Mouse (Mus musculus): ENCODE measurements around the gene Banp. TPM values are rescaled to one million over a fixed set of nuclear protein-coding genes. Genes with fewer than 3 reads are reported as not detected.

Banp gene
- polyA plus RNA-seq, 1 experiment from 2014 or later = 60.9 TPM

DNA sequence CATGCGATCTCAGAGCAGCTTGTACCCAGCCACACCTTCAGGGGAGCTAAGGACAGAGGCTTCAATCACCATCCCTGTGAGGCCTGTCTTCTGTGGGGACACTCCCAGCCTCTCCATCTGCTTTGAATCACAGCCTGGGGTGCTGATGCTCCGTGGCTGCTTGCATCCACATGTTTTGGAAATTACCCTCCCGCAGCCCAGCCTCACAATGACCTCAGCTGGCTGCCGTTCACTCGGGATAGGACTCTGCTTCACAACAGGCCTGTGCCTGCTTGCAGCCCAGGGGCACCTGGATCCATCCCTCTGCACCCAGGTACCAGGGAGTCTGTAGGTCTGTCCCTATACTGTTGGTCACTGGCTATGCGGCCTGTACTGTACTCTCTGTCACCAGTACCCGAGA, 114.8 kb downstream of the Banp start:
- no peak overlapping the region for H3K9ac ChIP-seq
- no peaks in the 10 kb centered on the region for H3K9me3 ChIP-seq (replicated peaks)
- no peaks in the 10 kb centered on the region for H3K27me3 ChIP-seq
- H3K4me1 ChIP-seq = no peaks in the 10 kb centered on the region
- ATAC-seq = no peak
- H3K4me2 ChIP-seq = no peak overlapping the region
- WGBS = 82% methylated on average over 7 of the region's 7 CpGs
- H3K4me3 ChIP-seq = no peak overlapping the region
- H3K27ac ChIP-seq = no peak overlapping the region
- no peaks in the 10 kb centered on the region for H3K36me3 ChIP-seq (ENCODE audit: poor library complexity, severe bottlenecking)

DNA sequence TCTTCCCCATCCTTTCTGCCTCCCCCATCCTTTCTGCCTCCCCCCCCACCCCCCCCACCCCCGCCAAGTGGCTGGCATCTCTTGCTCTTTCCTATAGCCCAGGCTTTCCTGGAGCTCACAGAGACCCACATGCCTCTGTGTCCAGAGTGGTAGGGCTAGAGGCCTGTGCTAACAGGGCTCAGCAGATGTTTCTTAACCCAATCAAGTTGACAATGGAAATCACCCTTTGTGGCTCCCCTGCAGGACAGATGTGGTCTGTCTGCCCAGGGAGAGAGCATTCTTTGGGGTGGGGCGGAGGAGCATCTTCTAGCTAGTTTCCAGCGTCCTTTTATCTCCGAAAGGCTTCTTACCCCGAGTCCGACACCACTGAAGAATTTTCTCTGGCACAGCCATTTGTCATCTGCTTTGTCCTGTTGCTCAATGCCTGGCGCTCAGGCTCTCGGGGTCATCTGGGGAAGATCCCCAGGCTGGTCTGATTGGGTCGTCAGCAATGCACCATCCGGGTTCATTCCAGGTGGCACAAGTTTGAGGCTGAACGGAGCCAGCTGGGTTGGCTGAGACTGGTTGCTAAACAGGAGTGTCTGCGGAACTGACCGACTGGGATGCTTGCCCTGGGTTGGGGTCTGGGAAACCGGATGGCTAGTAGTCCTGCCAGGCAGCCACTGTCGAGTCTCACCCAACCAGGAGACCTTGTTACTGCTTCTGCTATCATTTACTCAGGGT, 118.4 kb downstream of the Banp start:
- Histone ChIP-seq H3K9me3 (replicated peaks) (no peaks in the 10 kb centered on the region), H3K9ac (no peak overlapping the region), H3K4me1 (no peaks in the 10 kb centered on the region), H3K4me2 (no peak overlapping the region), H3K4me3 (no peak overlapping the region), H3K36me3 (ENCODE audit: poor library complexity, severe bottlenecking) (no peaks in the 10 kb centered on the region), H3K27ac (no peak overlapping the region), H3K27me3 (no peaks in the 10 kb centered on the region)
- no peak for ATAC-seq
- 77% methylated on average over 15 of the region's 15 CpGs for WGBS

DNA sequence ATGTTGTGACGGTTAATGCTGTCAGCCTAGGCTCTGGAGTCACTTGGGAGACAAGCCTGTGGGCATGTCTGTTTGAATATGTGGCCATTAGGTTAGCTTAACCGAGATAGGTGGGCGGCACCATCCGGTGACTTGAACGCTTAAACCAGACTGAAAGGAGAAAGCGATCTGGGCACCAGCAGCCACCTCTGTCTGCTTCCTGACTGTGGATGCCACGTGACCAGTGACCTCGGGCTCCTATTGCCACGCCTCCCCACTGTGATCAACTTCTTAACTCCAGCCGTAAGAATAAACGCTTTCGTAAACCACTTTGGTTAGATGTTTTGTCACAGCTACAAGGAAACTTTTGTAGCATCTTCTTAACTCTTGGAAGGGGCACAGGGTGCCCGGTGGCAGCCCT, 119.1 kb downstream of the Banp start:
- no peak overlapping the region for H3K9ac ChIP-seq
- H3K4me2 ChIP-seq = no peak overlapping the region
- H3K27ac ChIP-seq = no peak overlapping the region
- H3K4me1 ChIP-seq = no peaks in the 10 kb centered on the region
- no peaks in the 10 kb centered on the region for H3K27me3 ChIP-seq
- no peak overlapping the region for H3K4me3 ChIP-seq
- WGBS = 83% methylated on average over 13 of the region's 13 CpGs
- no peaks in the 10 kb centered on the region for H3K9me3 ChIP-seq (replicated peaks)
- ATAC-seq = no peak
- no peaks in the 10 kb centered on the region for H3K36me3 ChIP-seq (ENCODE audit: poor library complexity, severe bottlenecking)

DNA sequence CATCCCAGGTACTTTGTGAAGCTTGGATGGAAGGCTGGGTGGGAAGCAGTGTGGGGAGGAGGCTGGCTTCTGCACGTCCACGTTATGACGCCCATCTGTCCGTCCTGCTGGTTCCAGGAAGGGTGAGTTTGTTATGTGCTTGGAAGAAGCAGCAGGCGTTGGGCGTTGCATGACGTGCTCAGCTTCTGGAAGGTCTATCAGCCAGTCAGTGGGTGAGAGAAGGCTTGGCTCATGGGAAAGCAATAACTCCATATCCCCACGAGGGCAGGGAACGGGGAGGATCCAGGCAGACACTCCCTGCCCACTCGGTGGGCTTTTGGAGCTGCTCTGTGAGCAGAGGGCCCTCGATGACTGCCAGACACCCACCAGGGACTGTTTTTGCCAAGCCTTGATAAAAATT, 119.7 kb downstream of the Banp start:
- ATAC-seq = no peak
- no peak overlapping the region for H3K4me2 ChIP-seq
- H3K4me3 ChIP-seq = no peak overlapping the region
- H3K36me3 ChIP-seq (ENCODE audit: poor library complexity, severe bottlenecking) = no peaks in the 10 kb centered on the region
- no peak overlapping the region for H3K27ac ChIP-seq
- H3K4me1 ChIP-seq = no peaks in the 10 kb centered on the region
- no peak overlapping the region for H3K9ac ChIP-seq
- no peaks in the 10 kb centered on the region for H3K9me3 ChIP-seq (replicated peaks)
- no peaks in the 10 kb centered on the region for H3K27me3 ChIP-seq
- 89% methylated on average over 11 of the region's 11 CpGs for WGBS

DNA sequence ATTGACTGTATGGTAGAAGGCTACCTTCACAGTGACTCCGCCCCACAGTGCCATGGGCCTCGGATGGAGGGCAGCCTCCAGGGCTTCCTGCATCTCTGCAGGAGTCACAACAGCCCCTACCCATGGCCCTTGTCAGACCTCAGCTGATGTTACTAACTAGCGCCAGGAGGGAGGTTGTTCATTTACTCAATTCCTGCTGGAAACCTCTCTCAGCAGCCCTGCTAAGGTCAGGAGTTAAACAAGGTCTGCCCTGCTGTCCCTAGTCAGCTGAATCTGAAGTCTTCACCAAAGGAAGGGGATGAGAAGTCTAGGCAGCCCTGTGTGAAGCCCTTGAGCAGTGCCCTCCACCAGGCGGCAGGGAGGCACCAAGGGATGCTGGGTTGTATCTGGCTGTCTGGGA, 121.6 kb downstream of the Banp start:
- WGBS = 67% methylated on average over 4 of the region's 4 CpGs
- Histone ChIP-seq H3K4me1 (no peaks in the 10 kb centered on the region), H3K9ac (no peak overlapping the region), H3K4me2 (no peak overlapping the region), H3K36me3 (ENCODE audit: poor library complexity, severe bottlenecking) (no peaks in the 10 kb centered on the region), H3K27me3 (no peaks in the 10 kb centered on the region), H3K27ac (no peak overlapping the region), H3K4me3 (no peak overlapping the region), H3K9me3 (replicated peaks) (no peaks in the 10 kb centered on the region)
- no peak for ATAC-seq

DNA sequence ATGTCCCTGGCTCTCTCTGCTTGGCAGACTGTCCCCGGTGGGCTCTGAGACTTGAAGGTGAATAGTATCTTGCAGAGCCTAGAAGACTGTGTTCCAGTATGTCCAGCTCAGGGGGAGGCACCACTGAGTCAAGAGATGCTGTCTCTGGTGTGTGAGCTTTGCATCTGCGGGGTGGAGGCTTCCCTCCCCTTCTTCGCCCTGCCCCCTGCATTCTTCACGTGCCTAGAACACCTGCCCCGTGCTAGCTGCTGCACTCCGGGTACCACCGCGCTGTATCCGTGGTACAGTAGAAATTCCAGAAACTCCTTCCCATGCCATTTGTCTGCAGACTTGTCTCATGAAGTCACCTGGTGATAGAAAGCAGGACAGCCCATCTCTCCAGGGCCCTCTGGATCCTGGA, 124.4 kb downstream of the Banp start:
- Histone ChIP-seq H3K4me2 (no peak overlapping the region), H3K4me3 (no peak overlapping the region), H3K27ac (no peak overlapping the region), H3K27me3 (no peaks in the 10 kb centered on the region), H3K4me1 (no peaks in the 10 kb centered on the region), H3K36me3 (ENCODE audit: poor library complexity, severe bottlenecking) (no peaks in the 10 kb centered on the region), H3K9ac (no peak overlapping the region), H3K9me3 (replicated peaks) (no peaks in the 10 kb centered on the region)
- no peak for ATAC-seq
- WGBS = 80% methylated on average over 9 of the region's 9 CpGs

DNA sequence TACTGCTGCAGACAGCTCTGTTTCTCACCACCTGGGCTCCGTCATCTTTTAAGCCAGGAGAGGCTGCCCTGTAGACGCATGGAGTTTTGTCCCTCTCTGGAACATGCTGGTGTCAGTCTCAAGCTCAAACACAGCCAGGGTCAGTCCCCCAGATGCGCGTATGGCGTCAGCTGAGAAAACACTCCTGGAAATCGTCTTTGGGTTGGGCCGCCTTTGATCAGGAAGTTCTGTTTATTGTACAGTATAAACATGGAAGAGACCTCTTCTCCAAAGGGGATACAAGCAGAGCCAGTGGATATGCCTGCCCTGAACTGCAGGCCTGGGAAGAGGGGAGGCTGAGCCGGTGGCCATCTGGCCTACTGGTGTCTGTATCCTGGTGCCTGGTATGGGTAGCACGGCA, 124.9 kb downstream of the Banp start:
- no peaks in the 10 kb centered on the region for H3K9me3 ChIP-seq (replicated peaks)
- H3K36me3 ChIP-seq (ENCODE audit: poor library complexity, severe bottlenecking) = no peaks in the 10 kb centered on the region
- no peaks in the 10 kb centered on the region for H3K4me1 ChIP-seq
- no peak for ATAC-seq
- no peak overlapping the region for H3K4me2 ChIP-seq
- 90% methylated on average over 9 of the region's 9 CpGs for WGBS
- H3K9ac ChIP-seq = no peak overlapping the region
- no peak overlapping the region for H3K4me3 ChIP-seq
- no peak overlapping the region for H3K27ac ChIP-seq
- no peaks in the 10 kb centered on the region for H3K27me3 ChIP-seq

DNA sequence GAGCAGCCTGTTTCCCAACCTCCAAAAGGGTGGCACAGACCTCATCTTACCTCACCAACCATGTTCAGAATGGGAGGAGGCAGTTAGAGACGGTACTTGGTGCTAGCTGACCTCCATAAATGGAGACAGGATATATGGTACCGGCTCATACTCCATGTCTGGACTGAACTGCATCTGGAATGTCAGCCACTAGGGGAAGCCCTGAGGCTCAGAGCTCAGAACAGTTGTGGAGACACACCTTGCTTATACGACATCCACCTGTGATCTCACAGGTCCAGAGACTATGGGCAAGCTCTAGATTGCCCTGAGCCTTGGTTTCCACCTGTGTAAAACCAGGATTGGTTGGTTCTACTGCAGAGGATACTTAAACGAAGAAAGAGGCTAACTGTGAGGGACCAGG, 125.4 kb downstream of the Banp start:
- H3K4me1 ChIP-seq = no peaks in the 10 kb centered on the region
- no peaks in the 10 kb centered on the region for H3K9me3 ChIP-seq (replicated peaks)
- ATAC-seq = no peak
- H3K4me2 ChIP-seq = no peak overlapping the region
- WGBS = 85% methylated on average over 4 of the region's 4 CpGs
- no peak overlapping the region for H3K27ac ChIP-seq
- H3K36me3 ChIP-seq (ENCODE audit: poor library complexity, severe bottlenecking) = no peaks in the 10 kb centered on the region
- H3K4me3 ChIP-seq = no peak overlapping the region
- H3K9ac ChIP-seq = no peak overlapping the region
- no peaks in the 10 kb centered on the region for H3K27me3 ChIP-seq

DNA sequence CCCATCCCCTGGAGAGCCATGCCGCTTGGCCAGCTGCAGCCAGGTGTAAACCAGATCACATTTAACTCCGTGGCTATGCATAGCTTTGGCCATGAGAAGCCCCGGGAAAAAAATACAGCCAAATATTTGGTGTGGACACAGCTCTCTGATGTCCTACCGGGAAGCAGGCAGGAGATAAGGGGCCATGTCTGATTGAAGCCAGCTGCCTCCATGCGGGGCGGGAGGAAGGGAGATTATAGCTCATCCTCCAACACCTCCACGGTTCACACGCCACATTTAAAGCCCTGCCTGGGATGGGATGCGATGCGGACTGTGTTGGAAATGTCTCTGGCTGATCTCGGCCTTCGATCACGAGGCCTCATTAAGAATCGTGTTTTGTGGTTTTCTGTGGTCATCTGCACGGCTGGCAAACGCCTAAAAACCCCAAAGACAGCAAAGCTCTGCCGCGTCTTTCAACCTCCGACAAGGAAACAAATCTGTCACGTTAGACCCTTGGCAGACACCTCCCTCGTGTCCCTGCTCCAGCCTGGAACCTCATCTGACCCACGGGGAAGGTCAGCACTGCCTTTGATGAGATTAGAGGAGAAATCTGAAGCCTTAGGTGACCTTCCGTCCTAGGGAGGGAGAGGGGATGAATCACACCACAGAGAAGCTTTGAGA, 126.8 kb downstream of the Banp start:
- no peak for ATAC-seq
- H3K9ac ChIP-seq = no peak overlapping the region
- 60% methylated on average over 23 of the region's 23 CpGs for WGBS

DNA sequence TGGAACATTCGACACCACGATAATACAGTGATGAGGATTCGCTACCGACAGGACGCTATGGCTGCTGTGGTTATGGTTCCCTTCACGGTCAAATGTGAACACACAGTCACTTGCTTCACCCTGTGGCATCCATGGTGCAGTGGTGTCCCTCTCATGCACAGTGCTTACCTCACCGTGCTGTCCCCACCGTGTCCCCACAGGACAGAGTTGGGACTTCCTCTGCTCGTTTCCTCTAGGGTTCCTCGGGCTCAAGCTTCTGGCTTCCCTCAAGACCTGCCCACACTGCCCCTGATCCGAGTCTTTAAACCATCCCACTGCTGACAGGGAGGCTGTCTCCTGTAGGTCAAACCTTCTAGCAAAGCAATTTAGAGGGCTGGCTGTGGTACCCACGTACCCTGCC, 128.8 kb downstream of the Banp start:
- ATAC-seq = no peak
- no peak overlapping the region for H3K4me2 ChIP-seq
- no peaks in the 10 kb centered on the region for H3K36me3 ChIP-seq (ENCODE audit: poor library complexity, severe bottlenecking)
- WGBS = 92% methylated on average over 12 of the region's 12 CpGs
- no peak overlapping the region for H3K9ac ChIP-seq
- no peaks in the 10 kb centered on the region for H3K4me1 ChIP-seq
- H3K27ac ChIP-seq = no peak overlapping the region
- H3K4me3 ChIP-seq = no peak overlapping the region
- no peaks in the 10 kb centered on the region for H3K27me3 ChIP-seq
- no peaks in the 10 kb centered on the region for H3K9me3 ChIP-seq (replicated peaks)

More for the DNA sequence above, 126.8 kb downstream of the Banp start:
- Histone ChIP-seq H3K27ac (no peak overlapping the region), H3K4me3 (no peak overlapping the region), H3K36me3 (ENCODE audit: poor library complexity, severe bottlenecking) (no peaks in the 10 kb centered on the region), H3K4me2 (no peak overlapping the region), H3K27me3 (no peaks in the 10 kb centered on the region), H3K4me1 (no peaks in the 10 kb centered on the region), H3K9me3 (replicated peaks) (no peaks in the 10 kb centered on the region)

Measured in forebrain, embryonic 13.5 days (tissue).